8 mouse cellular contexts compared by ENCODE assay signal in genomic region chr9:41028470-41028869, GRCm38 (mm10). TPM values are rescaled to one million over a fixed set of nuclear protein-coding genes. Genes with fewer than 3 reads are reported as not detected.
DNase-seq lines count a peak whose midpoint lies in the region; ATAC-seq and TF ChIP-seq lines count a peak whose summit lies in the region.

No protein-coding gene starts in this region.

- no peaks in the 10 kb centered on the region for H3K9me3 ChIP-seq in forebrain, embryonic 14.5 days (replicated peaks; ENCODE audit: control insufficient read depth, low read length)
- H3K9me3 ChIP-seq in forebrain, embryonic 15.5 days, result no peaks in the 10 kb centered on the region

- peak; percentile 73 for DNase-seq in forebrain, embryonic 14.5 days (ENCODE audit: low spot score)
- DNase-seq in spleen, adult 2 months (ENCODE audit: low read depth in 1 of 2, low spot score in 2 of 2), result peak; percentile 11 to 27
- no peak for DNase-seq in spleen, adult 12 weeks (ENCODE audit: low spot score)
- peak; percentile 67 to 81 for DNase-seq in cerebellum, postnatal 25 days
- DNase-seq in kidney, postnatal 10 days, result peak; percentile 78
- peak; percentile 71 for DNase-seq in lung, postnatal 36 days
- peak; percentile 65 for DNase-seq in thymus, postnatal 14 days

- no peak for ATAC-seq in forebrain, embryonic 14.5 days
- no peak for ATAC-seq in forebrain, embryonic 15.5 days (replicated peaks)

- TF ChIP-seq CTCF in spleen, adult 2 months (IDR thresholded peaks at IDR 0.05; ENCODE audit: extremely low read depth, insufficient read depth, insufficient read length, insufficient replicate concordance), result peak; percentile 38; the same call in 1 of the 2 replicates

- H3K36me3 ChIP-seq in forebrain, embryonic 14.5 days (ENCODE audit: control insufficient read depth, insufficient read depth, low read length), result no peaks in the 10 kb centered on the region
- H3K36me3 ChIP-seq in forebrain, embryonic 15.5 days, result no peaks in the 10 kb centered on the region
- peaks cover 3% of the 10 kb centered on the region; the same call in 1 of the 2 replicates for H3K36me3 ChIP-seq in spleen, adult 2 months (ENCODE audit: control insufficient read depth, insufficient read depth, low read length)

- H3K4me1 ChIP-seq in forebrain, embryonic 14.5 days (ENCODE audit: control insufficient read depth, insufficient read depth, low read length), result peaks cover 7% of the 10 kb centered on the region
- H3K4me1 ChIP-seq in forebrain, embryonic 15.5 days, result peaks cover 11% of the 10 kb centered on the region
- no peaks in the 10 kb centered on the region for H3K4me1 ChIP-seq in spleen, adult 2 months (ENCODE audit: control insufficient read depth, insufficient read depth, insufficient read length)

- H3K27me3 ChIP-seq in forebrain, embryonic 14.5 days (replicated peaks; ENCODE audit: control insufficient read depth, insufficient read depth, low read length), result no peaks in the 10 kb centered on the region
- H3K27me3 ChIP-seq in forebrain, embryonic 15.5 days, result no peaks in the 10 kb centered on the region
- no peaks in the 10 kb centered on the region for H3K27me3 ChIP-seq in spleen, adult 2 months (ENCODE audit: control insufficient read depth, insufficient read depth, low read length)

- H3K4me2 ChIP-seq in forebrain, embryonic 14.5 days (ENCODE audit: low read length), result no peak overlapping the region
- H3K4me2 ChIP-seq in forebrain, embryonic 15.5 days (replicated peaks), result no peak overlapping the region

- H3K9ac ChIP-seq in forebrain, embryonic 14.5 days (ENCODE audit: low read length), result no peak overlapping the region
- H3K9ac ChIP-seq in forebrain, embryonic 15.5 days (replicated peaks), result no peak overlapping the region

- H3K4me3 ChIP-seq in forebrain, embryonic 14.5 days (ENCODE audit: low read depth, low read length), result no peak overlapping the region
- H3K4me3 ChIP-seq in forebrain, embryonic 15.5 days, result no peak overlapping the region
- no peak overlapping the region for H3K4me3 ChIP-seq in spleen, adult 2 months (ENCODE audit: extremely low read depth, insufficient read depth, insufficient read length)

- TF ChIP-seq POLR2A in spleen, adult 2 months (IDR thresholded peaks at IDR 0.05; ENCODE audit: low read depth, low read length), result no peak

- H3K27ac ChIP-seq in forebrain, embryonic 14.5 days (ENCODE audit: low read depth, low read length), result no peak overlapping the region
- no peak overlapping the region for H3K27ac ChIP-seq in forebrain, embryonic 15.5 days (replicated peaks)
- no peak overlapping the region for H3K27ac ChIP-seq in spleen, adult 2 months (ENCODE audit: insufficient read depth, low read length)

- WGBS in forebrain, embryonic 14.5 days, result 36% methylated on average over 5 of the region's 5 CpGs
- 41% methylated on average over 5 of the region's 5 CpGs for WGBS in forebrain, embryonic 15.5 days
- 53% methylated on average over 5 of the region's 5 CpGs for WGBS in spleen, adult 2 months

RNA-seq across cellular contexts. Expression of gene Crtam, which starts 24.0 kb away (rescaled TPM):
- polyA plus RNA-seq in forebrain, embryonic 14.5 days (2014; fragmentation: Nextera tagmentation; extraction: Ambion mirVana), result 0.08 TPM in 1 of 2 replicates, not detected in the other
- not detected in 2 replicates for polyA plus RNA-seq in forebrain, embryonic 15.5 days (2015; fragmentation: Nextera tagmentation; extraction: Ambion mirVana)
- polyA plus RNA-seq in spleen, adult 2 months (2012; rRNA removed), result 0.54 and 0.55 TPM in 2 replicates
